Mouse (Mus musculus) CH12.LX (cell line): ENCODE measurements around the gene Dnah8. TPM values are rescaled to one million over a fixed set of nuclear protein-coding genes. Genes with fewer than 3 reads are reported as not detected.

Experiments
- DNase-seq: peaks from one replicate; pipeline ENCODE4 v3.0.0-alpha.2; 2013; ENCODE audit errors: extremely low read depth
- H3K27ac ChIP-seq: 2 replicates; pipeline ENCODE4 v1.5.1; 2012; ENCODE audit warnings: low read depth, mild to moderate bottlenecking, control low read depth, moderate library complexity; ENCODE audit not compliant: insufficient read depth
- H3K27me3 ChIP-seq: replicated peaks from 2 replicates; pipeline ENCODE3; 2012; ENCODE audit warnings: inconsistent platforms
- H3K36me3 ChIP-seq, 2 experiments: replicated peaks in 1 of 2; 2 replicates each; pipeline versions ENCODE3 to v1.6.1; 2012; ENCODE audit warnings: inconsistent platforms in 1 of 2, low read length in 1 of 2, mild to moderate bottlenecking in 1 of 2, mixed read lengths in 1 of 2, moderate library complexity in 1 of 2; ENCODE audit not compliant: control insufficient read depth in 1 of 2, insufficient read depth in 1 of 2
- H3K4me1 ChIP-seq, 2 experiments: 2 replicates each; pipeline ENCODE4 v1.6.1; 2012; ENCODE audit warnings: inconsistent platforms in 1 of 2, moderate library complexity in 1 of 2; ENCODE audit not compliant: insufficient read depth in 2 of 2, control insufficient read depth in 1 of 2
- H3K4me2 ChIP-seq: 2 replicates; pipeline ENCODE4 v1.6.1; 2012; ENCODE audit warnings: low read depth, mild to moderate bottlenecking, control low read depth; ENCODE audit not compliant: poor library complexity, insufficient read depth, severe bottlenecking
- H3K4me3 ChIP-seq, 3 experiments: fragments of 150-350 bp in 1 of 3; sonication (generic) in 1 of 3; replicated peaks in 1 of 3; 2 replicates each; pipeline versions ENCODE3 to v1.5.1; 2011 to 2012; ENCODE audit warnings: low read depth in 2 of 3, low read length in 2 of 3, mild to moderate bottlenecking in 2 of 3, moderate library complexity in 2 of 3, control low read depth in 1 of 3, improper control_type of control experiment in 1 of 3, inconsistent platforms in 1 of 3, mixed read lengths in 1 of 3; ENCODE audit not compliant: poor library complexity in 1 of 3
- H3K79me2 ChIP-seq: replicated peaks from 2 replicates; pipeline ENCODE4 v1.6.1; 2012; ENCODE audit warnings: mild to moderate bottlenecking, moderate library complexity; ENCODE audit not compliant: control insufficient read depth, poor library complexity, insufficient read depth, severe bottlenecking; ENCODE audit errors: extremely low read depth
- H3K9ac ChIP-seq: 2 replicates; pipeline ENCODE4 v1.6.1; 2012; ENCODE audit warnings: low read depth, mild to moderate bottlenecking, control low read depth, moderate library complexity; ENCODE audit not compliant: insufficient read depth
- H3K9me3 ChIP-seq: replicated peaks from 2 replicates; pipeline ENCODE3; 2012; ENCODE audit warnings: low read length, inconsistent platforms, mixed read lengths
- CHD1 ChIP-seq: IDR thresholded peaks from 2 replicates; pipeline ENCODE4 v1.6.1; 2012; ENCODE audit warnings: low read depth, low read length, improper control_type of control experiment, inconsistent platforms
- CHD2 ChIP-seq: IDR thresholded peaks from 2 replicates; pipeline ENCODE4 v1.6.1; 2011; ENCODE audit warnings: low read length, improper control_type of control experiment
- CTCF ChIP-seq, 2 experiments: IDR thresholded peaks in 1 of 2; conservative IDR thresholded peaks in 1 of 2; 2 replicates each; pipeline ENCODE4 v1.5.1; 2011 to 2012; ENCODE audit warnings: low read depth in 2 of 2, low read length in 2 of 2, improper control_type of control experiment in 1 of 2, inconsistent platforms in 1 of 2, mild to moderate bottlenecking in 1 of 2, moderate library complexity in 1 of 2
- JUN ChIP-seq: IDR thresholded peaks from 2 replicates; pipeline ENCODE4 v1.6.1; 2011; ENCODE audit warnings: low read depth, mild to moderate bottlenecking, low read length, improper control_type of control experiment, moderate library complexity; ENCODE audit not compliant: insufficient read depth
- PAX5 ChIP-seq: IDR thresholded peaks from 2 replicates; pipeline ENCODE4 v1.6.1; 2012; ENCODE audit warnings: low read length, inconsistent platforms, mixed read lengths
- RAD21 ChIP-seq: IDR thresholded peaks from 2 replicates; pipeline ENCODE4 v1.6.1; 2011; ENCODE audit warnings: low read depth, mild to moderate bottlenecking, low read length, improper control_type of control experiment, moderate library complexity
- SMC3 ChIP-seq: IDR thresholded peaks from 2 replicates; pipeline ENCODE4 v1.6.1; 2011; ENCODE audit warnings: low read depth, low read length, improper control_type of control experiment
- USF2 ChIP-seq: conservative IDR thresholded peaks from 2 replicates; pipeline ENCODE4 v1.6.1; 2011; ENCODE audit warnings: low read depth, low read length, improper control_type of control experiment
- ZC3H11A ChIP-seq: IDR thresholded peaks from 2 replicates; pipeline ENCODE4 v1.6.1; 2012; ENCODE audit warnings: low read depth, mild to moderate bottlenecking, inconsistent platforms, low read length, improper control_type of control experiment
- ZMIZ1 ChIP-seq: IDR thresholded peaks from 2 replicates; pipeline ENCODE4 v1.6.1; 2012; ENCODE audit warnings: low read depth, mild to moderate bottlenecking, inconsistent platforms, low read length, improper control_type of control experiment
- ZNF384 ChIP-seq: IDR thresholded peaks from 2 replicates; pipeline ENCODE4 v1.6.1; 2012; ENCODE audit warnings: low read depth, low read length, improper control_type of control experiment, inconsistent platforms
- dilution Hi-C: fragments of 300-500 bp; cut with MboI; formaldehyde crosslinking; loops from 2 replicates; pipeline ENCODE4 v1.14.3; 2020; ENCODE audit warnings: low sequenced_read_pairs; ENCODE audit not compliant: extremely low pct_unique_long_range_greater_than_20kb, extremely low pct_ligation_motif_present
- in situ Hi-C: fragments of 300-500 bp; cut with MboI; formaldehyde crosslinking; loops from 3 replicates; pipeline ENCODE4 v1.14.3; 2019; ENCODE audit warnings: low sequenced_read_pairs, low pct_ligation_motif_present, low pct_unique_long_range_greater_than_20kb, mixed read lengths
- polyA plus RNA-seq: library from polyadenylated mRNA; unstranded; fragments of >175 nt; gene quantifications from 2 replicates; pipeline ENCODE4 v1.2.1, GENCODE M21; 2012; ENCODE audit warnings: low read depth; ENCODE audit not compliant: insufficient read length
- total RNA-seq, 2 experiments: library from RNA; depleted of rRNA; stranded (reverse); fragments of 300-350 nt in 1 of 2; fragments of >200 nt in 1 of 2; gene quantifications; 2 replicates each; pipeline ENCODE4 v1.2.3; 2012 to 2014

Gene Dnah8
- total and polyA plus RNA-seq, 3 experiments = 0.09 to 0.99 TPM; not detected in 1

DNA sequence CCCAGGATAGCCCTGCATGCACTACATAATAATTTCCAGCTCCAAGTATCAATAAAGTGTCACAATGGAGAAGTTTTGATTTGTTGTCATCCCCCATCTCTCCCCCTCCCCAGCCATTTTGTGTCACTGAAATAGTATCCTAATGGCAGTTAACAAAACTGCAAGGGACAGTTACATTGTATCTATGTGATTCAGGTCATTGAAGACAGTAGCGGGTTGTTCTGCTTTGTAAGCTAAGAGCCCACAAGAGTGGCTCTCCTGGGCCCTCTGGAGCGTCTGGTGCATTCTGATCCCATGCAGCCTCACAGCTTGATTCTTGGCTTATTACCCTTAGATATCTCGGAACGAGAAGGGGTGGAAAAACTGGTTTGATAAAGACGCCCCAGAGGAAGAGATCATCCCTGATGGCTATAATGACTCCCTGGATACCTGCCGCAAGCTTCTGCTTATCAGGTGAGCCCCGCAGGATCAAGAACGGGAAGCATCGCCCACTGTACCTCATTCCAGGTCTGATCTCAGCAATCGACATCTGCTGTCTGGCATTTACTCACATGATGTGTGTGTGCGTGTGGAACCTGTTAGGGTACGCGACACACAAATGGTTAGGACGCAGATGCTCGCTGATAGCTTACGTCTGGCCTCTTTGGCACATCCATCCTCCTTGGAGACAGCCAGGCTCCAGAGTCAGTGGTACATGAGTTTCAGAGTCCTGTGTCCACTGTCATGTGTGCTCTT is 185.9 kb downstream of the Dnah8 start:
- dilution Hi-C loops = no loop called here
- H3K4me3 ChIP-seq = no peak overlapping the region

GRCm38 (mm10) chr17:30818543-30818942 is 194.4 kb downstream of the Dnah8 start:
- in situ Hi-C loops = loop anchor here (10.0 kb wide), 1 partner anchor 364 kb away; no protein-coding TSS in a partner anchor
- Histone ChIP-seq H3K4me1 (no peaks in the 10 kb centered on the region), H3K4me2 (no peak overlapping the region), H3K4me3 (no peak overlapping the region), H3K27me3 (peaks cover 1% of the 10 kb centered on the region), H3K27ac (no peak overlapping the region), H3K36me3 (no peaks in the 10 kb centered on the region), H3K9me3 (no peaks in the 10 kb centered on the region), H3K9ac (no peak overlapping the region), H3K79me2 (no peaks in the 10 kb centered on the region)
- TF ChIP-seq CHD2 (no peak), RAD21 (peak; percentile 39), CTCF (conservative IDR thresholded peaks at IDR 0.05 in 1 of 2, IDR thresholded peaks at IDR 0.05 in 1 of 2; ENCODE audit: low read depth in 2 of 2, low read length in 2 of 2) (peak; percentile 56 to 58), SMC3 (peak; percentile 34; the same call in 1 of the 2 replicates)
- peak; percentile 23 for DNase-seq
- dilution Hi-C loops = no loop called here

More for the DNA sequence above, 185.9 kb downstream of the Dnah8 start:
- Histone ChIP-seq H3K9me3 (no peaks in the 10 kb centered on the region), H3K9ac (no peak overlapping the region), H3K4me1 (no peaks in the 10 kb centered on the region), H3K27me3 (peaks cover 2% of the 10 kb centered on the region), H3K79me2 (no peaks in the 10 kb centered on the region), H3K4me2 (no peak overlapping the region), H3K27ac (no peak overlapping the region), H3K36me3 (no peaks in the 10 kb centered on the region)
- no peak for DNase-seq
- in situ Hi-C loops = loop anchor here (10.0 kb wide), 1 partner anchor 355 kb away; no protein-coding TSS in a partner anchor
- TF ChIP-seq ZNF384 (no peak), ZC3H11A (no peak), USF2 (no peak), CHD1 (no peak), CTCF (conservative IDR thresholded peaks at IDR 0.05 in 1 of 2, IDR thresholded peaks at IDR 0.05 in 1 of 2; ENCODE audit: low read depth in 2 of 2, low read length in 2 of 2) (no peak), PAX5 (no peak)

- in situ Hi-C loops = loop anchor here (10.0 kb wide), 1 partner anchor 364 kb away; no protein-coding TSS in a partner anchor
- Histone ChIP-seq H3K4me2 (no peak overlapping the region), H3K4me3 (no peak overlapping the region), H3K36me3 (no peaks in the 10 kb centered on the region), H3K9me3 (no peaks in the 10 kb centered on the region), H3K27ac (no peak overlapping the region), H3K27me3 (peaks cover 1% of the 10 kb centered on the region), H3K79me2 (no peaks in the 10 kb centered on the region), H3K9ac (no peak overlapping the region), H3K4me1 (no peaks in the 10 kb centered on the region)
- peak; percentile 21 for DNase-seq
- dilution Hi-C loops = no loop called here
- TF ChIP-seq PAX5 (no peak), CTCF (conservative IDR thresholded peaks at IDR 0.05 in 1 of 2, IDR thresholded peaks at IDR 0.05 in 1 of 2; ENCODE audit: low read depth in 2 of 2, low read length in 2 of 2) (peak in 1 of 2 experiments; percentile 55; a peak in 2 of 4 replicates), ZMIZ1 (no peak), JUN (no peak), RAD21 (no peak; the same call in 1 of the 2 replicates)
These were observed 195.0 kb downstream of the Dnah8 start for GRCm38 (mm10) chr17:30819134-30819533.
